Mouse (Mus musculus) heart, adult 9 months (tissue): ENCODE data around the gene Tmem87a.

Experiments used
- DNase-seq, 2 experiments: peaks; one replicate each; pipeline ENCODE4 v3.0.0; 2022; ENCODE audit warnings: low spot score in 2 of 2

Gene Tmem87a

GRCm38 (mm10) chr2:120403986-120404822 lies at the start of gene Tmem87a:
Gene Tmem87a, minus strand, starts transcription at chr2:120404113.
- peak; percentile 95 to 97 for DNase-seq

DNA sequence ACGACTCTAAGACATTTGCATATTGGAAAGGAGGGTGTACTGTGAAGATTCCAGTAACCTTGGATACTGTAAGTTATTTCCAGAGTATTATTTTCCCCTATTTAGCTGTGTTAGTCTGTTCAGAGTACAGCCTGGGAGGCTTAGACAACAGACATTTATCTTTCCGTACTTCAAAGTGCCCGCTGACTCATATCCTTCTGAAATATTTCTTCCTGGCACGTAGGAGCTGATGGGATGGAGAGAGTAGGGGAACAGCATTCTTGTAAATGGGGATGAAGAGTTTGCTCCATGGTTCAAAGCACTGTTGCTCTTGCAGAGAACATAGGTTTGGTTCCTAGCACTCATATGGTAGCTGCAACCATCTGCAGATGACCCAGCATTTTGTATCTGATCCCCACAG lies 48.7 kb upstream of the Tmem87a start:
- no peak for DNase-seq

DNA sequence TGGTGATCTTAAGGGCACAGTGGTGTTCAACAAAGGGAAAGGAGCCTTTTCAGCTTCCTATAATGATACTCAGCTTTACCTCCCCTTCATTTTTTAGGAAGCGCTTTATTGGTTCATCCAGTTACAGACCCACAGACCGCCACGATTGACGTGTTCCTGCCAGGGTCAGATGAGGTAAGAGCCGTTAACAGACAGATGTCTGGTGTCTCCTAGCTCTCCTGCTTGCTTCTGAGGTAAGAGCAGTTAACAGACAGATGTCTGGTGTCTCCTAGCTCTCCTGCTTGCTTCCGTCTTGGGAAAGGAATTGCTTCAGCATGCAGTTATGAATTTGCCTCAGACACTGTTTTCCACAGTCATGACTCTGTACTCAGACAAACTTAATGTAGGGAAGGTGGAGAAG lies 46.8 kb upstream of the Tmem87a start:
- no peak for DNase-seq

GRCm38 (mm10) chr2:120447306-120447705 lies 43.4 kb upstream of the Tmem87a start:
- DNase-seq: no peak

DNA sequence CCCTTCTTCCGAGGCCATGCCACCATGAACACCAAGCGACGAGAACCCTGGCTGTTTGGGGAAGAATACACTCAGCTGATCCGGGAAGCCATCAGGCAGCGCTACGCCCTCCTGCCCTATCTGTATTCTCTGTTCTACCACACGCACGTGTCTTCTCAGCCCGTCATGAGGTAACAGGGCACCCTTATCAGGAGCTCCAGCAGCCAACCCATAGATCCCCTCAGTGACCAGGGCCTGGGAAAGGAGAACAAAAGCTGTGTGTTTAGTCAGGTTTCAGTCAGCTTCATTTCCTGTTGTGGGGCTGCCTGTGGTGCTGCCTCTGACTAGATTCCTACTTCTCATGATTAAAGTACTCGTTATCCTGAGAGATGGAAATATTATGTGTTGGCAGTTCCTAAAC lies 42.5 kb upstream of the Tmem87a start:
- no peak for DNase-seq

DNA sequence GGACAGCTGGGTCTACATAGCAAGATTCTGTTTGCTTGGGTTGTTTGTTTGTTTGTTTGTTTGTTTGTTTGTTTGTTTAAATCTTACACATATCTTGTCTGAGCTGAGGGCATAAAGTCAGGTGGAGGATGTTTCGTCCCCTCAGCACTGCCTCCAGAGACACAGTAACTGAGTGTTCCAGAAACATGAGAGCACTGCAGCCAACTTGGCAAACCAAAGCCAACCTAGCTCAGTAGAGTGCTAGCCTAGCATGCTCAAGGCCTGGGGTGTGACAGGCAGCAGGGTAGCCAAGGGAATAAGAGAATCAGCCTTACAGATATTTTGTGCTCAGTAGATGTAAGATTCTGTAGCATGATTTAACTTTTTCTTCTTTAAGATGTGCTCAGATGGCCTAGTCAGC lies 40.6 kb upstream of the Tmem87a start:
- no peak for DNase-seq

DNA sequence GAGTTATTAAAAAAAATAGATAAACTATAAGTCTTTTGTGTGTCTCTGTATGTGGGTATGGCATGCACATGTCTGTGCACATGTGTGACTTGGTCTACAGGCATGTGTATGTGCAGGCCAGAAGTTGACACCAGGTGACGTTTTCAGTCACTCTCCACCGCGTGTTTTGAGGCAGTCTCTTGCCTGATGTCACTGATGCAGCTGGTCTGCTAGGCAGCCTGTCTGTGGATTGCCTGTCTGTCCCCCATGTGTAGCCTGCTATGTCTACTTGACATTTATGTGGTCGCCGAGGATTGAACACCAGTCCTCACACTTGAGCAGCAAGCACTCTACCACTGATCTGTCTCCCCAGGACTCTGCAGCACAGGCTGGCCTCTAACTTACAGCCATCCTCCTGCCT lies 20.5 kb upstream of the Tmem87a start:
- DNase-seq: no peak

DNA sequence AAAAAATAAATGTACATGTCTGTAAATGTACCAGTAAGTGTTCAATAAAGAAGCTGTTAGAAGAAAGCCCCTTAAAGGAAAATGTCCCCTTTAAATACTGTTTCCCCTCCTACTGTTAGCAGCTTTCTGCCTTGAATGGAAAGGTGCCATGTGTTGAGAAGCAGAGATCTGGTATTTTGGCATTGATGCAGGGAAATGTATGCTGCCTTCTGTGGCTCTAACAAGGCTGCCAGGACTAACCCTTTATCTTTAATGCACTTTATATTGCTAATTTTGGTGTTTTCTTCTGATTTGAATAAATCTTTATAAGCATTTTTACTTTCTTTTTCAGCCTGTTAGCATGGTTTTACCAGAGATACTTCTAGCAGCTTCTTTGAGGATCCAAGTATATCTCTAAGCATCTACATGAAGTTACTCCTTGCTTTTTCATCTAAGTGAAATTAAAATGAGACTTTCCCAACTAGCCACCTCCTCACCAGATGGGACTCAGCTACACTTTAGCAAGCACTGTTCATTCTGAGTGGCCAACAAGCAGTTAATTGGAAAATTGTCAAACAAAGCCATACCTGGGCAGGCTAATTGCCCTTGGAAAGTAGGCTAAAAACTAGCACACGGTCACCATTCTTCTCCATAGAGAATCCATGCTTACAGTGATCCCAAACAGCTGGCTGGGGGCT lies 11.0 kb upstream of the Tmem87a start:
- DNase-seq: no peak

- DNase-seq: no peak
Observed at GRCm38 (mm10) chr2:120414113-120414512, 10.2 kb upstream of the Tmem87a start.

GRCm38 (mm10) chr2:120411096-120411628 lies 7.2 kb upstream of the Tmem87a start:
- DNase-seq: no peak

- peak in 1 of 2 experiments; percentile 2 for DNase-seq
Observed at GRCm38 (mm10) chr2:120404823-120405765, 1.2 kb upstream of the Tmem87a start.

DNA sequence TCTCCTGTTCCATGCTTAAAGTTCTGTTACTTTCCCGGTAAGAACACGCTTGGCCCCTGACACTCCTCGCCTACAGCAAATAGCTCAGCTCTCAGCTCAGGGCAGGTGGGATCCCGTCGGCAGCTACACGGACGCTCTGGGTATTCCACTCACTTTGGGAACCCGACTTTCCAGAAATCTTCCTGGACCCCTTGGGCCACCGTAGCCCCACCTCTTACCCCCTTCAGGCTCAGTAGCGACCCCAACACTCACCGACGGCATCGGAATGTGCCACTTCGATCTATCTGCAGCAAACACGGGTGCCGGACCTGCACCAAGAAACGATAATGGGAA lies 294 bp downstream of the Tmem87a start, which contains the start of gene Ganc:
Gene Ganc, plus strand, starts transcription at position 244 of the 333 bp plus-strand sequence.
- no peak for DNase-seq

DNA sequence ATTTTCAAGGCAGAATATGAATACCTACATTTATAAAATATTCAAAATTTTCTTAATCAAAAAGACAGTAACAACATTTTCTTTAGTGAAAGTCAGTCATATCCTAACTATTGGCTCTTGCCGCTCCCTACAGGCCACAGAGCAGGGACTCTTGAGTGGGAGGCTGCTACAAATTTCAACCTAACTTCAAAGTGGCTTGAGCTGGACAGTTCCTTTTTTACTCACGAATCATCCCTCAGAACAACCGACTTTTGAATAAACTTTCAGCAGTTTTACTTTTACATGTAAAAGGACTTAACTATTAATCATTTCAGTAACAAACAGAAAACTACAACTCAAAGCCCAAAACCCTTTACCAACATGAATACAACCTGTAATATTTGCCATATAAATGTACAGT lies 1.1 kb downstream of the Tmem87a start:
- DNase-seq: no peak

GRCm38 (mm10) chr2:120397951-120398350 lies 6.0 kb downstream of the Tmem87a start:
- DNase-seq: no peak

DNA sequence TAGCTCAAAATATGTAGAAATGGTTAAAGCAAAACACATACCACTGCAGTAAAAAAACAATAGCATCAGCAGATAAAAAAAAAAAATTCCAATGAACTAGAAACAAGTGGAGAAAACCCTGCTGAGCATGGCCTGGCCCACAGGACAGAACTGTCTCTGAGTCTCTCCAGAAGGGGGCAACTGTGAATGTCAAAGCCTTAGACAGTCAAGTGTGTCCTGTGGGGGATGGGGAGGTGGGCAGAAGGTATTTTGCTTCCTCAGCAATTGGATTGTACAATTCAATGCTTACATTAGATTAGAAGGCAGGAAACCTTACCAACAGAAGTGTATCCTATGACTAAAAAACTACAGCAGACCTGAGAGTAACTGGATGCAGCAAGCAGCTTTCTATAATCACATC lies 11.5 kb downstream of the Tmem87a start:
- DNase-seq: no peak

GRCm38 (mm10) chr2:120390934-120391333 lies 13.0 kb downstream of the Tmem87a start:
- DNase-seq: peak in 1 of 2 experiments; percentile 12

GRCm38 (mm10) chr2:120389376-120389775 lies 14.5 kb downstream of the Tmem87a start:
- DNase-seq: no peak

DNA sequence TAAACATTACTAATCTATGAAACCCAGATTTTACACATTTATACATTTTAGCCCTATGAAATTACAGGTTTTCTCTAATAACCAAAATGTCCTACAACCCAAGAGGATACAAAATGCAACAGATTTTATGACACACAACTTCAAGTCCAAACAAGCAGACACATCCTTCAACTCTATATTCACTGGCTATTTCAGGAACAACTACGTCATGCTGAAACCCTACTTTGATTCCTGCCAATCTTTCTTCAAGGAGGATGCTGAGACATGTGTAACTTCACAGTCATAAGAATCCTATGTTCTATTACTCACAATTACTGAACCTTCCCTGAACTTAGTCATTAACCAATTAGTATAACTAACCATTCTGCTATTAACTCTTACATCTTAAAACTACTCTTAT lies 16.6 kb downstream of the Tmem87a start:
- no peak for DNase-seq

DNA sequence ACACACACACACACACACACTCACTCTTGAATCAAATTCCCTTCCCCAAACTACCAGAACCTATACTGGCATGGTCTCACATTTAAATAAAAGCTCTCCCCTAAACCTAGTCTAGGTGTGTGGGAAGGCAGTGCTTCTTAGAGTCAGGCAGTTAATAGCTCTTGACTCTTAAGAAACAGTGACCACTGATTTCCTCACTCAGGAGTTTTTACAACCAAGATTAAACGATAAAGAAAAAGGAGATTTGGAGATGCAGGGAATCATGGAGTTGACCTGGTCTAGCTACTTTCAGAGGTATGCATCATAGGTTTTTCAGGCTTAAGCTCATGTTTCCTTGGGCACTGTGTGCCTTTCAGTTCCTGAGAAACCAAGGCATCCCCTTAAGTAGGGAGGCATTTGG lies 17.6 kb downstream of the Tmem87a start:
- no peak for DNase-seq

- no peak for DNase-seq
Observed at GRCm38 (mm10) chr2:120373858-120374257, 30.1 kb downstream of the Tmem87a start.

GRCm38 (mm10) chr2:120367416-120368207 lies 36.3 kb downstream of the Tmem87a start:
- DNase-seq: no peak
